Mouse (Mus musculus): ENCODE data around the gene Hc.

Hc gene

DNA sequence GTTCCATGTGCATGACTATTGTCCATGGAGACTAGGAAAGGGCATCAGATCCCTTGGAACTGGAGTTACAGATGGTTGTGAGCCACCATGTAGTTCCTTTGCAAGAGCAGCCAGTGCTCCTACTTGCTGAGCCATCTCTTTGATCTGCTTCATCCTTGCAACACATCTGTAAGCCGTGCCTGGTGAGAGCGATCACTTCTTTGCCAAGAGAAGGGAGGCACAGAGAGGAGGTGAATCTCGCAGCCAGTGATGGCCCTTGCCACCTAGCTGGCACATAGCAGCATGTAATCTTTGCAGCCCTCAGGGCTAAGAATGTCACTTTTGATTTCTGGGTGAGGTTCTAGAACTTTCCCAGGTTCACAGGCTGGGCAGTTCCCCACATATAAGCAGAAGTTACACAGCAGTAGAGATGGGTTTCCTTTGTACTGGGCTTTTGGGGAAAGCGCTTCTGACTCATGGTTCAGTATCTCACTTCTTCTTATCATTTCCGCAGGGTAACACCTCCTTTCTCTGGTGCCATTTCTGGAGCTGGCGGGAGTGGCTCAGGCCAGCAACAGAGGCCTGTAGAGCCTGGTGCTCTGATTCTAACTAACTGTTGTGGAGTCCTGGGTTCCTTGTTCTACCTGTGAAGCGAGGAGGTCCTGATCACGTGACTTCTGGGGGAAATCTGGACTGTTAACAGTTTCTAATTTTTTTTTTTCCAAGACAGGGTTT, 84.1 kb downstream of the Hc start:
- DNase-seq (ENCODE audit: low read depth, low spot score), result peak; percentile 28

DNA sequence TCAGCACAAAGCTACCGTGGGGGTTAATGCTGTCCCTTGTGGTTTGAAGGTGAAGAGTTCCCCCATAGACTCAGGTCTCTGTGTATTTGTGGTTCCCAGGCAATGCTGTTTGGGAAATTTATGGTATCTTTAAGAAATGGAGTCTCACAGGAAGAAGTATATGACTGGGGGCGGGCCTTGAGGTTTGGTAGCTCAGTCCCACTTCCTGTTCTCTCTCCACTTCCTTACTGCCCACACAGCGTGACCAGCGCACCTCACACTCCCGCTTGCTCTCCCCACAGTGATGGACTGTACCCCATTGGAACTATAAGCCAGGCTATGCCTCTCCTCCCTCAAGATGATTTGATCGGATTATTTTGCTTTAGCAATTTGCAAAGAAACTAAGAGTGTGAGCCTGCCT, 84.8 kb downstream of the Hc start:
- no peak for DNase-seq (ENCODE audit: low read depth, low spot score)

DNA sequence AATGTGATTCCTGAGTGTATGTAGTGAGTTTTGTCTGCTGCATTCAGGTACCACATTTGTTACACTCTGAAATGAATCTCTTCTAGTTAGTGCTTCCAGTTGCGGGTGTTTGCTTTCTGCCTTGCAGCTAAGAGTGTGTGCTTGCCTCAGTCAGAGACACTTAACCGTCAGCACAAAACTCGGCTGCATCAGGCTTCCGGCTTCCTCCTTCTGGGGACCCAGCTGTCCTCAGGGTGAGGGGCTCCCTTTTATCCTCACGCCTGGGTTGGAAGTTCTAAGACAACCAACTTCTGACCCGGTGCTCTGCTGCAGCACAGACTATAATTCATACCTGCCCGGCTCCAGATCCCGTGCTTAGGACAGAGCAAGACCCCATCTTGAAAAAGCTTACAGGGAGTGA, 88.2 kb downstream of the Hc start:
- DNase-seq (ENCODE audit: low read depth, low spot score), result no peak

DNA sequence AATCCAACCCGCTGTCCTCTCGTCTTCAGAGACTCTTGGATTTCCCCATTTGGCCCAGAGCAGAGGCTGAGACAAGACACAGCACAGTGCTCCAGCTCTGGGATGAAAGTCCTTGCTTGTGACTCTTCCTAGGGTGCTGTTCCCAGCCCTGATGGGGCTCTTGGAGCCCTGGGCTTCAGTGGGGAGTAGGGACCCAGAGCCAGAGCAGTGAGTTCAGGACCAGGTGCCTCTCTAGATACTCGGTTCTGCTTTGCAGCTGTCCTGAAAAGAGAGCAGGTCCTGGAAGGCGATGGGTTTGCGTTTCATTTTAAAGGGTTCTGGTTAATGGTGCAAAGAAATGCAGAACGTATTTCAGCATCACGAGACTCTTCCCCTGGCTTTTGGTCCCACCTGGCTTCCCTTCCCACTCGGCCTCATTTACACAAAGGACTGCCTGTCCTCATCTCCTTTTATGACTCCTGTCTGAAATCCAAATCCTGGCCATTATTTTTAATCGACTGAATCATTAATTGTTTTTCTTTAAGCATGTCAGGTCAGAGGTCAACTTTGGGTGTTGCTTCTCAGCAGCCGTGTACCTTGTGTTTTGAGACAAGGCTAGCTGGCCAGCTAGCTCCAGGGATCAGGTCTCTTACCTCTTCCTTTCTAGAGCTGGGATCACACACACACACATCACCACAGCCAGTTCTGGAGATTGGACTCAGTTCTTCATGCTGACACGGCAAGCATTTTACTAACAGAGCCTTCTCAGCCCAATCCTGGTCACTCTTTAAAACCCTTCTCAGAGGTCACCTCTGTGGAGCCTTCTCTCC, 90.0 kb downstream of the Hc start:
- no peak for DNase-seq (ENCODE audit: low read depth, low spot score)

DNA sequence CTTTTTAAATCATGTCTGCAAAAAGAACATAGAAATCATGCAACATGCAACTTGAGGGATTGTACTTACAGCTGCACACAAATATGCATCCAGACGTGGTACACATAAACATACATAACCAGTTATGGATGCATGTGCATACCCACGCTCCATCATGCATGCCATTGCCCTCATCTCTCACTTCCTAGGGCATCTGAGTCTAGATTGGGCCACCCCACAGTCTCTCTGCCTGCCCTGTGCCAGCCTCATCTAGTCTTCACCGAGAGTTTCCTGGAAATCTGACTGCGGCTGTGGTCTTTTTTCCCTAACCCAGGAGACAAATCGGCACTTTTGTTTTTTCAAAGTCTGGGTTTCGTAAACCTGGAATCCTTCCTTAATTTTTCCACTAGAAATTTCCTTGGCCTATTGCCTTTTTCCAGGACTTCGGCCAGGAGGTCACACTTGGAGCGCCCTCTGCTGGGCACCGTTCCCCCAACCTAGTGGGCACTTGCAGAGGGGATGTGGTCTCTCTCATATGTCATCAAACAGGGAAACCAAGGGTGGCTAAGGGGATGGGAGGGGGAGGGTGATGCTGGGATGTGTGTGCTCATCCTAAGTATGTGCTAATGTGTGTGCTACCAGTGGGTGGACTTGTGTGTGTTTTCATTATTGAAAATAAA, 91.0 kb downstream of the Hc start:
- peak; percentile 71 for DNase-seq (ENCODE audit: low read depth, low spot score)

DNA sequence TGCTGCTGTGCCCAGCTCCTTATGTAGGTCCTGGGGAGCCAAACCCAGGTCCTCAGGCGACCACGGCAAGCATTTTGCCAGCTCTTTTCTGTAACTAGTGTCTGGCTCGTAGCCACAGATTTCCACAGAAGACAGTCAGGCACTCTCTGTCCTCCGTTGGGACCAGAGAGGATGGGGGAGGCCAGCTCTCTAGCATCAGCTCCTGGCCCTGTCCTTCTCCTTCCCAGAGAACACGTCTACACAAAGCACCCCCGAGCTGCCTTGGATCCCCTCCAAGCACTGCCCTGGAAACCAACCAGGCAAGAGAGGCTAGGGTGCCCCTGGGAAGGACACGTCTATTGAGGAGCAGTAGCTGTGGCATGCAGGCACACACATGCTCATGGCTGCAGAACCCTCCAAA, 92.1 kb downstream of the Hc start:
- no peak for DNase-seq (ENCODE audit: low read depth, low spot score)

DNA sequence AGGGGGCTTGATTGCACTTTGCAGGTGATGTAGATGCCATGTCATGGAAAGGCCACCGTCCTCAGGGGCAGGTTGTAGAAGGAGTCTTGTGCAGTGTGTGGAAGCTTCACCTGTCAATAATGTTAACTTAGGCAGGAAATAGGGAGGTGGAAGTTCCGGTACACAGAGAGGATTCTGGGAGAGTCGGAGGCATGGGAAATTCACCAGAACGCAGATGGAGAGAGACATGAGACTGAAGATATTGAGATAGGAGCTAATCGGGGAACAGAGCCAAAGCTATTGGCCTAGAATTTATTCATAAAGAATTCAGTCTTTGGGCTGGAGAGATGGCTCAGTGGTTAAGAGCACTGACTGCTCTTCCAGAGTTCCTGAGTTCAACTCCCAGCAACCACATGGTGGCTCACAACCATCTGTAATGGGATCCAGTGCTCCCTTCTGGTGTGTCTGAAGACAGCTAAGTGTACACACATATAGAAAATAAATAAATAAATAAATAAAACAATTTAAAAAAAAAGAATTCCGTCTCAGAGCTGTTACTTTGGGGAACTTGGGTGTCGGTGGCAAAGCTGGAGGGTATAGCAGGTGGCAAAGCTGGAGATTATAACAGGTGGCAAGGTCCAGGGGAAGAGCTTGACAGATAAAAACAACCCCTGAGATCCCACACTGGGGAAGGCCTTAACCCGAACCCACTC, 94.8 kb downstream of the Hc start:
- DNase-seq (ENCODE audit: low read depth, low spot score), result no peak

DNA sequence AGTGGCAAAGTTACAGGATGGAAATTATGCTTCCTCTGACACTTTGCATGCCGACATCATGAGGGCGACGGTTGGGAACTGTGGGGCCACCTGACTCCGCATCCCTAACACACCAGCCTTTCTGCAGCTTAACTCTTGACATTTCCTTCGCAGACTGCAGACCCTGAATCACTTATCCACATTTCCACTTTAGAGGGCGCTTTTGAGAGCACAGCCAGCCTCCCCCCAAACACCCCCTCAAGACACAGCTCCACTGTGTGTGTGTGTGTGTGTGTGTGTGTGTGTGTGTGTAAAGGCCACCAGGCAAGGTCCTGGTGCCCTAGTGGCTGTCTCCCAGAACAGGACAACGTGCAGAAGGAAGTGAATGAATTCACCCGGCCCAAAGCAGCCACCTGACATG, 95.4 kb downstream of the Hc start:
- DNase-seq (ENCODE audit: low read depth, low spot score), result no peak

DNA sequence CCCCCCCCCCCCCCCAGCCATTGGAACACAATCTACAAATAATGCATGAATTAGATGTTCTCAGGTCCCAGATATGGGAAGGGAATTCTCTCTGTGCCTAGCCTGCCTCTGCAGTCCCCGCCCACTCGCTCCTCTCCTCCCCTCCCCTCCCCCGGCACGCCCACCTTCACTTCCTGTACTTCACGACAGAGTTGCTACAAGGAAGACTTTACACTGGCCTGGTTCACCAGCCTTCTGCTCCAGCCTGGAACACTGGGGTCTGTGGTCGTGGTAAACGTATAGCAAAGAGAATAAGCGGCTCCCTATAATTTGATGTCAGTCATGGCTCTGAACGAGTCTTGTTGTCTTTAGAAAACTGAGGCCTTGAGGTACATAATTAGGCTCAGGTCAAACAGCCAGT, 95.9 kb downstream of the Hc start:
- no peak for DNase-seq (ENCODE audit: low read depth, low spot score)

DNA sequence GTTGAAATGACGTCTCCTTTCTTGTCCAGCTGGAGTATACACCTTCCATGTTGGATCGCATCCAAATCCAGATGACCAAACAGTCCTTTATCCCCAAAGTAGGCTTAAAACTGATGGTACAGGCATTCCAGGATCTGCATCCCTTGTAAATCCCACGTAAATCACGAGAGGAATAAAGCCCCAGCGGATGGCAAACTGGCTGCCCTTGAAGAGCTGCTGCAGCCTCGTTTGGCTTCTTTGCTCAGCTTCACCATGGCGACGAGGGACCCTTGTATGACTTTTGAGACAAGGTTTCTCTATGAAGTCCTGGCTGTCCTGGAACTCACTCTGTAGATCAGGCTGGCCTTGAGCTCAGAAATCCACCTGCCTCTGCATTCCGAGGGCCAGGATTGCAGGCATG, 96.6 kb downstream of the Hc start:
- no peak for DNase-seq (ENCODE audit: low read depth, low spot score)

DNA sequence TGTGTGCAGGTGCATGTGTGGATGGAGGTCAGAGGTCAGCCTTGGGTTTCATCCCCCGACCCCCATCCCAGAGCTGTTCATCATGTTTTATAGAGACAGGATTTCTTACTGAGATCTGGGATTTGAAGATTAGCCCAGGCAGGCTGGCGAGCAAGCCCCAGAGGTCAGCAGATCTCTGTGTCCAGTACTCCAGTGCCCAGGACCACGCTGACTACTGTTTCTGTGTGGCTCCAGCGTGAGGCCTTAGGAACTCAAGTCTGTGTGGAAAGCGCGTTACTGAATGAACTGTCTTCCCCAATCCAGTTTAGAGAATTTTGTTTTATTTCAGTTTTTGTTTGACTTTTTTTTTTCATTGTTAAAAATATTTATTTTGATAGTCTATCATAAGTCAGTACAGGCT, 97.0 kb downstream of the Hc start:
- no peak for DNase-seq (ENCODE audit: low read depth, low spot score)

DNA sequence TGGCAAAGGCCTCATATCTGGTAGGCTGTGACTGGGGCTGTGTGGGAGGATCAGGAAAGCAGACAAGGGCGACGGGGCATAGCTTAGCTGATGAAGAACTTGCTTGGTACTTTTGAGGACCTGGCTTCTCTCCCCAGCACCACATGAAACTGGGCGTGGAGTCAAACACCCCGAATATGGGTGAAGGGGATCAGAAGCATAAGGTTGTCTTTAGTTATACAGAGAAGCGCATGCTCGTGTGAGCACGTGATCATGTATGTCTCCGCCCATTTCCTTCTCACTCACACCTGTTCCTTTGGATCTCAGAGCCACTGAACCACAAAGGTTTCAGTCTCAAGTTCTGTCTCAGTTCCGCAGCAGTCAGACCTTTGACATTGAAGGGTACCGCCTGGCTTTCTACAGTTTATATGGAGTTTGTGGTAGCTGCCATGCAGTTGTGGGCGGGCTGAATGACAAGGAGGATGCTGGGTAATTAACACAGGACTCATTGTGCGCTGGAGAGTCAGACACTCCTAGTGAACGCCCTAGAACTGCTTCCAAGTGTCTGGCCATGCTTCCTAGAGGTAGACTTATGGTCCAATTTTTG, 97.8 kb downstream of the Hc start:
- no peak for DNase-seq (ENCODE audit: low read depth, low spot score)

DNA sequence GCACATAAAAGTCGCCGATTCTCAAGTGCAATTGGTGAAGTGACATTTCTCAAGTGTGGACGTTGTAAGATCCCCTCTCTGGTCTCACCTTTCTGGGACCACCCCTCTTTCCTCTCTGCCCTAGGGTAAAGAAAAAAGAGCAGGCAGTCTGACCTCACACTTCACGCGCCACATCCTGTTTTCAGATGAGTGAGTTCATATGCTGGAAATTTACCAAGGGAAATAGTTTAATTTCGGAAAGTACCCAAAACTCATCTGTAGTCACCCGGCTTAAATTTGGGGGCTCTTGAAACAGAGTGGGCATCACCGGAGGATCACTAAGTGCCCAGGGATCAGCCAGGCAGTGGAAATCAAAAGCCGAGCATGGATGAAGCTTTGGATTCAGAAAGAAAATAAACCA, 98.3 kb downstream of the Hc start:
- no peak for DNase-seq (ENCODE audit: low read depth, low spot score)

DNA sequence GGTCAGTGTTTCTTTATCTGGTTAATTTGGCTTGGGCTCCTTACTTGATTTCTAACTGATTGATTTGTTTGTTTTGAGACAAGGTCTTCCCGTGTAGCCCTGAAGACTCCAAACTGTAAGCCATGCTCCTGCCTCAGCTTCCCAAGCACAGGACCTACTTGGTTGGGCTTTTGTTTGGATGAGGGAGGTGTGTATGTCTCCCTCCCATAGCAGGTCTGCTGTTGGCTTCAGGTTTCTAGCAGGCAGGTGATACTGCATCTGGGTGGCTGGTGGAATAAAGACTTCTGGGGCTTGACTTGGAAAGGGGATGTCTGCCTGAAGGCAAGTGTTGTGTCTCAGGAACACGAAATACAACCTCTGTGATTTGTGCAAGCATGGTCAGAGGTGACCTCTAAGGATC, 99.0 kb downstream of the Hc start:
- DNase-seq (ENCODE audit: low read depth, low spot score), result no peak

DNA sequence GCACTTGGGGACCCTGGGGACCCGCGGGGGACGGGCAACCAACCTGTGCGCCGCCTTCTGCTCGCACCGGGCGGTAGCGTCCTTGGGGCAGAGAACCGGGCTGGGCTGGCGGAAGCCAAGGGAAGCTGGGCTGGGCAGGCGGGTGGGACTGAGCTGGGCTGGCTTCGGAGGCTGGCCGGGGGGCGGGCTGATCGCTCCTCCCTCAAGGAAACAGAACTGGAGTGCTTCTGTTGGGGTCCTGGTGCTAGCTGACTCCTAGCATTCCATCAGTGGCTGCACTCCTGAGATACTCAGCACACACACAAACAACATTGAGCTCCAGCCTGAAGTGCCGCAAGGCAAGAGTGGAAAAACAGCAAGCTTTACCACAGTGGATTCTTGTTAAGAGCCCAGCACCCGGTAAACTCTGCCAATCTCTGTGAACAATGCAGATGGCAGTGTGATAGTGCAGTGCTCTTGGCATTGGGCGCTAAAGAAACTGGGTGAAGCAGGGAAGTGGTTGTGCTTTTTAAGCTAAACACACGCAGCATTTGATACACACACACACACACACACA, 99.7 kb downstream of the Hc start, which contains the start of gene Traf1:
Gene Traf1, minus strand, starts transcription at position 292 of the 556 bp plus-strand sequence.
- no peak for DNase-seq (ENCODE audit: low read depth, low spot score)

DNA sequence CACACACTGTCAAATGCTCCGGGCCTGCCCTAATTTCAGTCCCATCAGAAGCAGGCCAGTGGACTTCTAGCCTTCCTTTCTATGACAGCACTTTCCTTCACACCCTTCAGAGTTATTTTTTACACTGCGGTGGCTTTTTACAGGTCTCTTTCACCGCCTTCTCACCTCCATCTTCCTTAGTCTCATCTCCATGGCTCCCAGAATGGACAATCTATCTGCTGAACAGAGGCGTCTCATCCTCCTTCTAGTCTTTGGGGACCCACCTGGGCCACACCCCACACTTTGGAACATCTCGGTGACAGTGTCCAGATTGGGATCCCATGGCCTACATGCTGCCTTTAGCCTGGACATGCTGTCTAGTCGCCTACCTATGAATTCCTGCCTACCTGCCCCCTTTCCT, 100.3 kb downstream of the Hc start:
- no peak for DNase-seq (ENCODE audit: low read depth, low spot score)

DNA sequence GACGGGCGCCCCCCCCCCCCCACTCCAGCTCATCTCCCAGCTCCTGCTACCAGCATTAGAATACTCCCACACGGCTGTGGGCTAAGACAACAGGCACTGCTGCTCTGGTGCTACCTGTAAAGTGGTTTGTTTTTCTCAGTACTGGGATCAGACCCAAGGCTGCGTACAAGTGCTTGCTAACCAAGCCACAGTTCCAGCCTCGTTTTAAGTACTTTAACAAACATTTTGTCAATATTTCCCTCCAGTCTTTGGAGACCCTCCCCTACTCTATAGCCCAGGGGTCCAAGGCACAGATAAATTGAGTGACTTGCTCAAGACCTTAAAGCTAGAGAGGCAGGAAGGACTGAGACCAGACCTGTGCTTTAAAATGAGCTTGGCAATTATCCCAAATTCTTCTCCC, 100.8 kb downstream of the Hc start:
- peak; percentile 13 for DNase-seq (ENCODE audit: low read depth, low spot score)

DNA sequence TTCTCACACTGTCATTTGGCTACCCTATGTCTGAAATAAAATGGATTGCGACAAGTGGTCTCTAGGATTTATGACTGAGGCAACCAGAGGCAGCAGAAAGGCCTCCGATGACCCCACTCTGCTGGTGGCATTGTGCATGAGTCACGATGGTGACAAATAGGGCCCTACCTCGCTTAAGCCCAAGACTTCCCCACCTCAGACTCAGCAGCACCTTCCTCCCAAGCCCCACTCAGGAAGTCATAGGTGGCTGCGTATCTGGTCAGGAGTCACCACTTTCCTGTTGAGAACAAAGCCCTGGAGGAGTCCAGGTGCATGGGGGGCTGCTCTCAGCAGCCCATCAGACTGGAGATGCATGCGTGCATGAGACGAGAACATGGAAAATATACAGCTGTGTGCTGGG, 102.7 kb downstream of the Hc start:
- DNase-seq (ENCODE audit: low read depth, low spot score), result no peak

DNA sequence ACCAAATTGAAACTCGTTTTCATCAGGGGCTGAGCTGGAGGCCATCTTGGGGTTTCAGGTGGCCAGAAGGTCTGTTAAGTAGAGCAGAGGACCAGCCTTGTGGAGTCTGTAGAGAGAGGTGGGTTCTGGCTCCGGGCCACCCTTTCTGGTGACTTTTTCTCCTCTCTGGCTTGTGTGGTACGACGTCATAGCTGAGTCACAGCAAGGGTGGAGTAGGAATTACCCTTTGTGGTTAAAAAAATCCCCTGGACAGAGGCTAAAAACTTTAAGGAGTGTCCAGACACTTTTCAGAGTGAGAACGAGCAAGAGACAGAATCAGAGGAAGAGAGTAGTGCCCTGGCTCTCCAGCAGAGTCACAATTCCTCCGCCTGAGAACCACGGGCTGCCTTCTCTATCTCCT, 103.2 kb downstream of the Hc start:
- DNase-seq (ENCODE audit: low read depth, low spot score), result no peak

DNA sequence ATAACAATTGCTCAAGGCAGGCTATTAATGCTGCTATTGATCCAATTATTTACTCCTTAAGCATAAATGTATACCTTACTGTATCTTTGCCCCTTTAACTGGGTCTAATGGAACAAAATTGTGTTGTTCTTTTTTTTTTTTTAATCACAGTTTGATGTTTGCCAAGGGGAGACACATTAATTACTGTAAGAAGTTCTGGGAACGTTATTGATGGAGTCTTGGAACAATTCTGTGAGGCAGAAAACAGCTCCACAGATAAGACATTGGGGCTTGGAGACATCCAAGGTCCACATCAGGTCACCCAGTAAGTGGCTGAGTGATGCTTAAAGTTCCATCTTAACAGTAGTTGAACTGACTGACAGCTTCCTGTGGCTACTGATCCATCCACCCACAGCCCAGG, 103.8 kb downstream of the Hc start:
- DNase-seq (ENCODE audit: low read depth, low spot score), result no peak

DNA sequence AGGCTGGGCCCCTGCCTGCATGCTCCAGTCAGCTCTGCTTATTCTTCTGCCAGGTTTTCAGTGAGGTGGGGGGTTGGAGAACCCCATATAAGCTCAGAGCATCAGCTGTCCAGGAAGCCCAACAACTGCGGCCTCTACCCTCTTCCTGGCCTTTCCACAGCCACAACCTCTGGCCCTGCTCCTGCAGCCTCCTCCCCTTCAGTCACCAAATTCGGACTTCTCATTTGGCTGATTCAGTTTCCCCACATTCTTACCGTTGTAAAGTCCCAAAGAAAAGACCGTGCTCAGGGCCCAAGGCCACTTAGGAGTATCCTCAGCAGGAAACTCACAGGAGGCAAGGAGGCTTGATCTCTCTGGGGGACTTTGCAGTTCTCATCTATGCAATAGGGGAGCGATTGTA, 104.3 kb downstream of the Hc start:
- no peak for DNase-seq (ENCODE audit: low read depth, low spot score)

DNA sequence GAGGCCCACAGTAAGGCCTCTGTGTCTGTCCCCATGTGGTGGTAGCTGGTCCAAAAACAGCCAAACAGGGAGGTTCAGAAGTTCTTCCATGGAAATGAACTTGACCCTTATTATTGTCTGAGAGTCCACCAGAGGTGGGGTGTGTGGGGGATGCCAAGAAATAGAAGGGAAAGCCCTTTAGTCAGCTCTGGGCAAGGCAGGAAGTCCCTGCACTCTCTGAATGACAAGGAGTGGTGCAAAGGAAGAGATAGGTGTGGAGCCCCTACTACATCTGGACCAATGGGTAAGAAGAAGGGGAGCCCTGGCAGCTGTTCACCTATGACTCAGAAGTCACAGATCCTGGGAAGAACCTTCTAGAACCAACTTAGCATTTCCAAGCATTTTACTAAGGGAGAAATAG, 106.9 kb downstream of the Hc start:
- no peak for DNase-seq (ENCODE audit: low read depth, low spot score)
